Comparison of ENCODE assay signal across 9 mouse cellular contexts in genomic region chr1:135818481-135819086, GRCm38 (mm10). TPM values are rescaled to one million over a fixed set of nuclear protein-coding genes. Genes with fewer than 3 reads are reported as not detected.
DNase-seq lines count a peak whose midpoint lies in the region; ATAC-seq lines count a peak whose summit lies in the region.
"Had no signal": no experiment of that assay in that cellular context is flagged by ENCODE, and none has a peak within 500 bp of the region (broad histone marks: within the 10 kb centered on the region; RNA-seq: fewer than 3 reads in every experiment).

Gene Lad1, plus strand, starts transcription at chr1:135818598.

- peaks cover 35% of the 10 kb centered on the region for H3K27me3 ChIP-seq in hindbrain, embryonic 11.5 days (ENCODE audit: control insufficient read depth, insufficient read depth, low read length)
- H3K27me3 ChIP-seq in limb, embryonic 13.5 days: peaks cover 79% of the 10 kb centered on the region

- H3K4me3 ChIP-seq in hindbrain, embryonic 11.5 days (ENCODE audit: low read depth, low read length): peak within 1 kb of the TSS; percentile 53
- peak within 1 kb of the TSS; percentile 63 for H3K4me3 ChIP-seq in limb, embryonic 13.5 days

- no peaks in the 10 kb centered on the region for H3K36me3 ChIP-seq in hindbrain, embryonic 11.5 days (ENCODE audit: control insufficient read depth, insufficient read depth, low read length)
- H3K36me3 ChIP-seq in limb, embryonic 13.5 days: no peaks in the 10 kb centered on the region

- peak within 1 kb of the TSS; percentile 64 for H3K9ac ChIP-seq in hindbrain, embryonic 11.5 days (ENCODE audit: low read depth, low read length)
- H3K9ac ChIP-seq in limb, embryonic 13.5 days: peak within 1 kb of the TSS; percentile 74

- H3K4me1 ChIP-seq in hindbrain, embryonic 11.5 days (replicated peaks; ENCODE audit: control insufficient read depth, insufficient read depth, low read length): 0 out of 2 replicates have a peak, but pooled peaks cover 2% of the 10 kb centered on the region
- peaks cover 4% of the 10 kb centered on the region; the same call in 1 of the 2 replicates for H3K4me1 ChIP-seq in limb, embryonic 13.5 days

- peak; percentile 67; the same call in 1 of the 2 replicates for ATAC-seq in hindbrain, embryonic 11.5 days (ENCODE audit: low FRiP score)
- ATAC-seq in limb, embryonic 13.5 days (ENCODE audit: low FRiP score, low read depth): peak; percentile 41; the same call in 1 of the 2 replicates

- no peaks in the 10 kb centered on the region for H3K9me3 ChIP-seq in hindbrain, embryonic 11.5 days (ENCODE audit: control insufficient read depth, low read length)
- H3K9me3 ChIP-seq in limb, embryonic 13.5 days: no peaks in the 10 kb centered on the region

- H3K27ac ChIP-seq in hindbrain, embryonic 11.5 days (ENCODE audit: low read depth, low read length): 0 out of 2 replicates have a peak within 1 kb of the TSS, but pooled peaks have one; percentile 24
- H3K27ac ChIP-seq in limb, embryonic 13.5 days: no peak within 1 kb of the TSS

- under 1% methylated on average over 58 of the region's 63 CpGs for WGBS in hindbrain, embryonic 11.5 days
- under 1% methylated on average over 63 of the region's 63 CpGs for WGBS in limb, embryonic 13.5 days

- peak; percentile 51 to 58 for DNase-seq in cerebellum, postnatal 25 days
- no peak for DNase-seq in cerebellum, adult 11-12 months
- peak; percentile 18 to 25 for DNase-seq in adrenal gland, postnatal 36 days
- peak; percentile 58 for DNase-seq in hindbrain, embryonic 11.5 days (ENCODE audit: low spot score)
- DNase-seq in naive thymus-derived CD4-positive, alpha-beta T cell, adult 2 months (ENCODE audit: low read depth): peak; percentile 47
- no peak for DNase-seq in B cell, adult 2 months
- DNase-seq in left cerebral cortex, adult 18-20 months (ENCODE audit: low spot score in 2 of 2): no peak

- peak within 1 kb of the TSS; percentile 99 for H3K4me2 ChIP-seq in hindbrain, embryonic 11.5 days (replicated peaks; ENCODE audit: low read depth, low read length)
- H3K4me2 ChIP-seq in limb, embryonic 13.5 days (replicated peaks): peak within 1 kb of the TSS; percentile 99

RNA-seq across cellular contexts. Expression of gene Lad1, which starts in this region (rescaled TPM):
- total RNA-seq in adrenal gland, postnatal 36 days (2021): not detected
- polyA plus RNA-seq in hindbrain, embryonic 11.5 days (2014; fragmentation: Nextera tagmentation; extraction: Ambion mirVana): 0.96 and 1.3 TPM in 2 replicates
- polyA plus RNA-seq in limb, embryonic 13.5 days (2015; fragmentation: Nextera tagmentation; extraction: Ambion mirVana): 7.2 and 8.5 TPM in 2 replicates
- 1 to 10 TPM in 1 of 2 experiments, under 1 TPM in 1; 0.96 to 1.3 TPM for total RNA-seq in left cerebral cortex, adult 18-20 months (2021)
- total RNA-seq: hematopoietic stem cell, adult 5-6 weeks had no signal

Comparison
In these comparisons a context has a peak if more than half of its experiments do, and no peak if none do; other contexts are left out.
1. DNase-seq: peak in cerebellum, postnatal 25 days (2 of 2), hindbrain, embryonic 11.5 days (single experiment) and naive thymus-derived CD4-positive, alpha-beta T cell, adult 2 months (single experiment); none in cerebellum, adult 11-12 months (single experiment), B cell, adult 2 months (0 of 2) and left cerebral cortex, adult 18-20 months (0 of 2).
2. Peak in DNase-seq in adrenal gland, postnatal 36 days; RNA of the gene not detected or under 1 TPM.